Mouse (Mus musculus) cortical plate, adult 2 months (tissue): ENCODE measurements around the gene Rxfp1. TPM values are rescaled to one million over a fixed set of nuclear protein-coding genes. Genes with fewer than 3 reads are reported as not detected.
"Not testable (repeated sequence)": the region's sequence is repeated elsewhere in the genome, so short reads cannot be mapped to it uniquely, and the experiment has no call there.

ENCODE experiments used
- H3K27ac ChIP-seq: fragments of 200-500 bp; 2 replicates; pipeline ENCODE4 v1.5.1; 2012; ENCODE audit warnings: low read length, control low read depth, inconsistent platforms; ENCODE audit not compliant: insufficient read depth
- H3K4me1 ChIP-seq: fragments of 200-500 bp; 2 replicates; pipeline ENCODE4 v1.6.1; 2011; ENCODE audit warnings: low read length; ENCODE audit not compliant: control insufficient read depth, insufficient read depth
- H3K4me3 ChIP-seq: fragments of 200-500 bp; 2 replicates; pipeline ENCODE4 v1.5.1; 2011; ENCODE audit warnings: mild to moderate bottlenecking, low read length, control low read depth; ENCODE audit not compliant: insufficient read depth
- CTCF ChIP-seq: fragments of 200-500 bp; IDR thresholded peaks from 2 replicates; pipeline ENCODE4 v1.5.1; 2011; ENCODE audit warnings: mild to moderate bottlenecking, control low read depth, low read length; ENCODE audit not compliant: insufficient read depth; ENCODE audit errors: extremely low read depth
- POLR2A ChIP-seq: fragments of 200-500 bp; IDR thresholded peaks from 2 replicates; pipeline ENCODE4 v1.6.1; 2011; ENCODE audit warnings: mild to moderate bottlenecking, low read length, control low read depth; ENCODE audit not compliant: insufficient read depth; ENCODE audit errors: extremely low read depth
- polyA plus RNA-seq: library from polyadenylated mRNA; depleted of rRNA; stranded (reverse); fragments of >200 nt; gene quantifications from 2 replicates; pipeline ENCODE4 v1.2.3, GENCODE M21; 2012

The Rxfp1 gene
- polyA plus RNA-seq, 1 experiment, result 17.9 TPM

GRCm38 (mm10) chr3:79726506-79727075 is 11.1 kb downstream of the Rxfp1 start:
- Histone ChIP-seq H3K4me3 (no peak overlapping the region), H3K27ac (no peak overlapping the region), H3K4me1 (no peaks in the 10 kb centered on the region)
- TF ChIP-seq POLR2A, result no peak
- no peak for TF ChIP-seq CTCF

DNA sequence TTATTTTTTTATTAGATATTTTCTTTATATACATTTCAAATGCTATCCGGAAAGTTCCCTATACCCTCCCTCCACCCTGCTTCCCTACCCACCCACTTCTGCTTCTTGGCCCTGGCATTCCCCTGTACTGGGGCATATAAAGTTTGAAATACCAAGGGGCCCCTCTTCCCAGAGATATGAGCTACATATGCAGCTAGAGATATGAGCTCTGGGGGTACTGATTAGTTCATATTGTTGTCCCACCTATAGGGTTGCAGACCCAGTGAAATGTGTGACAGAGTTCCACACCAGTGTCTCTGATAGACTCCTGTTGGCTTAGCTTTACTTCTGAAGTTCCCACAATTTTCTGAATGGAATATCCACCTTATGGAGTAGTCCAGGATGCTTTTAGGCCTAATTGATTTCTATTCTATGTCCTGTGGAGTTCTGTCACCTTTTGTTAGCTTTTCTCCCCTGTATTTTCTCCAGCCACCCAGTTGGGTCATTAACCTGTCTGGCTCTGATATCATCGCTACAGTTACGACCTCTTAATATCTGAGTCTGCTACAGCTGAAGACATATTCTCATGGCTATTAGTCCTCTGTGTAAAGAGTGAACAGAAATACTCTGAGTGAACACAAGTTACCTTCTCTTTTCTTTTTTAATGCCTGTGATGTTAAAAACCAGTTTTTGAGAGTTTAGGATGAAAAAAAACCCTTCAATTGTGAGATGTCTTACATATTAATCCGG is 16.8 kb downstream of the Rxfp1 start:
- no peaks in the 10 kb centered on the region for H3K4me1 ChIP-seq
- H3K27ac ChIP-seq, result no peak overlapping the region
- no peak overlapping the region for H3K4me3 ChIP-seq
- no peak for TF ChIP-seq CTCF
- TF ChIP-seq POLR2A, result no peak

- H3K4me1 ChIP-seq, result peaks cover 1% of the 10 kb centered on the region; the same call in 1 of the 2 replicates
- no peak overlapping the region for H3K4me3 ChIP-seq
- TF ChIP-seq CTCF (no peak), POLR2A (no peak)
- no peak overlapping the region for H3K27ac ChIP-seq
Measured at GRCm38 (mm10) chr3:79706436-79706835, 31.2 kb downstream of the Rxfp1 start.

GRCm38 (mm10) chr3:79703135-79703534 is 34.5 kb downstream of the Rxfp1 start:
- no peak overlapping the region for H3K4me3 ChIP-seq
- H3K4me1 ChIP-seq, result peaks cover 1% of the 10 kb centered on the region; the same call in 1 of the 2 replicates
- no peak overlapping the region for H3K27ac ChIP-seq
- no peak for TF ChIP-seq POLR2A
- TF ChIP-seq CTCF, result no peak

DNA sequence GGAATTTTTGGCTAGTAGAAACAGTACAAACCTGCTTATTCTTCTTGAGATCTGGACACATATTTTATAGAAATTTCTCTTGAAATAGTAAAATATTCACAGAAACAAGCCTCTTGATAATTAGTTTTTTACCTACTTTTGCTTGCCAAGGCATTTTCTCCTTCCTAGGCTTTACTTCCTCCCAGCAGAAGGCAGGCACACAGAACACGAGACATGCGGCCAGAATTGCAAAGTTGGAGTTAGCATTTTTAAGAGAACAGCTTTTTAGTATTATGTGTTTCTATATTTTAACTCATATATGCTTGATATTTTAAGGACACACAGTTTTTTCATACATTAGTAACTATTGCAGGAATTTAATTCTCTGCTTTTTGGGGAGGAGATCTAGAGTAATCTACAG is 45.7 kb downstream of the Rxfp1 start:
- no peak overlapping the region for H3K4me3 ChIP-seq
- no peak for TF ChIP-seq CTCF
- H3K27ac ChIP-seq, result no peak overlapping the region
- peaks cover 3% of the 10 kb centered on the region; the same call in 1 of the 2 replicates for H3K4me1 ChIP-seq

DNA sequence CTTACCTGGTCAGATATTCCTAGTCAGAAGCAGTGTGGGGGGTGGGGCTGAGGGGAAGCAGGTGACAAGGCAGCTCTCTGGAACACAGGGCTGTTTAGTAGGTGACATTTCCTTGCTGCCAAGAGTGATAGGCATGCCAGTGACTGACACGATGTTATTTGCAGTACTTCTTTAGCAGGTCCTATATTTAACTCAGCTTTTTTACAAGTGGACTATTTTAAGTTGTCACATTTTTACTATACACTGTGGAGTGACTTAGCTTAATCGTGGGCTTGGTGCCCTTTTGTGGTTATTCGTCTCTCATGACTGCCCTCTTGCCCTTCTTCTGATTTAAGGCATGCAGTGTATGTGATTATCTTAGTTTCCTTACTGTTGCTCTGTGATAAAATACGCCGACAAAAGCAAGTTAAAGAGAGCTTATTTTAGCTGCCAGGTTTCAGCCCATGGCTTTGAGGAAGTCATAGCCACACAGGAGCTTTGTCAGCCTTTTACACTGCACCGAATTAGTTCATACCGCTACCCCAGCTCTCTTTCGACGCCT is 47.5 kb downstream of the Rxfp1 start:
- Histone ChIP-seq H3K27ac (peak overlapping the region; percentile 28; the same call in 1 of the 2 replicates), H3K4me1 (peaks cover 3% of the 10 kb centered on the region; the same call in 1 of the 2 replicates), H3K4me3 (no peak overlapping the region)
- TF ChIP-seq CTCF (no peak), POLR2A (no peak)

- H3K4me3 ChIP-seq, H3K4me1 ChIP-seq, H3K27ac ChIP-seq: not testable (repeated sequence)
Measured at GRCm38 (mm10) chr3:79688101-79688500, 49.6 kb downstream of the Rxfp1 start.

- Histone ChIP-seq H3K4me1 (no peaks in the 10 kb centered on the region), H3K27ac (no peak overlapping the region), H3K4me3 (no peak overlapping the region)
- TF ChIP-seq CTCF (no peak), POLR2A (no peak)
Measured at GRCm38 (mm10) chr3:79683529-79683928, 54.2 kb downstream of the Rxfp1 start.

- H3K4me3 ChIP-seq, result no peak overlapping the region
- H3K27ac ChIP-seq, result no peak overlapping the region
- no peaks in the 10 kb centered on the region for H3K4me1 ChIP-seq
- TF ChIP-seq CTCF (no peak), POLR2A (no peak)
Measured at GRCm38 (mm10) chr3:79682351-79683132, 55.1 kb downstream of the Rxfp1 start.
